Mouse (Mus musculus) cerebellum, adult 8-10 months (tissue): ENCODE data around the gene Ncoa3.
A peak's percentile ranks its signal among the peaks of the same experiment; 100 is the strongest.

Source experiments
- DNase-seq: peaks from one replicate; pipeline ENCODE4 v3.0.0; 2022

Ncoa3 gene

DNA sequence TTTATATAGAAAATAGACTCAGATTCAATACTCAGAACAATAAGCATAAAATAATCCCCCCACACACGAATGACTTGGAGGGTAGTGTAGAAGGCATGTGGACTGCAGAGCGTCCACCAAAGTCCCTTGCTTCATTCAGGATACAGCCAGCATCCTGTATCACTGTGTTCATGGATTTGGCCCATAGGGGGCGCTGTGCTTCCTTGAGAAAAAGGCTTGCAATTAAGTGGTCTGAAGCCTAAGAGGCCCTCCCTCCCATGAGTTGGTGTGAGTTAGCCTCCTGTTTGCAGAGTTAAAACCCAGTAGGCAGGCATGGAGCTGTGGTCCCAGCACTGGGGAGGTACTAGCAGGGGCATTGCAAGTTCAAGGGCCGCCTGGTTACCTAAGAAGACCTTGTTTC is 115.9 kb downstream of the Ncoa3 start:
- peak; percentile 39 for DNase-seq

DNA sequence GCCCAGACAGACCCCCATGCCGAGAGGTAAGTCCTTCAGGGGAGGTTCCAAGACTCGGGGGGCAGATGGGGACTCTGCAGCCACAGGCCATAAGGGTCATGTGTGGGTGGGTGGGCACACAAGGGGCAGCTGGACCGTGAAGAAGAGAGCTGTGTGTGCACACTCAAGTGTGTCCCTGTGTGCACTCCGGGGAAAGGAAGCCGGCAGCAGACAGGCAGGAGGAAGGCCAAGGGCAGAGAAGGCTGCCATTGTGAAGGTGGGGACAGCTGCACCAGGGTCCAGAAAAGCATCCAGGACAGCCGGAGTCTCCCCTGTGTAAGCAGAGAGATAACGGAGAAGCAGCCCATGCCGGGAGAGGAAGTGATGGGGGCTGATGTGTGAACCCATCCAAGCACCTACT is 118.3 kb downstream of the Ncoa3 start:
- no peak for DNase-seq

DNA sequence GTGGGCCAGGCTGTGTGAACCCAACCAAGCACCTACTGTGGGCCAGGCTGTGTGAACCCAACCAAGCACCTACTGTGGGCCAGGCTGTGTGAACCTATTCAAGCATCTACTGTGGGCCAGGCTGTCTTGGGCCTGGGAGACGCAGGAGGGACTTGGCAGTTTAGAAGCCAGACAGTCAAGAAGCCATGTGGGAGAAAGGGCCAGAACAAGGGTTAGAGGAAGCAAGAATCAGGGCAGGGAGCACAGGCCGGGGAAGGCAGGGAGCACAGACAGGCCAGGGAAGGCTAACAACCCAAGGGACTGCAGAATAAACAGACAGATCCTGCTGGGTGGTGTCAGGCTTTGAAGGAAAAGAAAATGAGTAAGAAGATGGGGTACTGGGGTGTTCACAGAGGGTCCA is 118.8 kb downstream of the Ncoa3 start:
- no peak for DNase-seq

DNA sequence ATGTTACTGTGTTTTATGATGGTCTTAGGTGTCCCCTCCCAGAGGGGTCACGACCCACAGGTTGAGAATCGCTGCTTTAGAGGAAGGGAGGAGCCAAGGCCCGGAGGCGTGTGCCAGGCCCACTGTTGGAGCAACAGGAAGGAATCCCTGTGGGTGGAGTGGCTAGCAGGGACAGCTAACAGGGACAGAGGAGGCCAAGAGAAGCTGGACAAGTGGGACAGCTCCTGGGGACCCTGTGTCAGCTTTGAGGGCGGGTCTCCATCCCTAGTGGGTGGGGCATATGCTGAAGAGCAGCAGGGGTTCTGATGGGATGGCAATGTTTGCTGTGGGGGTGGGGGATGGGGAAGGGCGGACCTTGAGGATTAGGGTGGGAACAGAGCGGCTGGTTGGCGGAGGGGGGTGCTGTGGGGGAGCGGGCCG is 119.4 kb downstream of the Ncoa3 start:
- no peak for DNase-seq

DNA sequence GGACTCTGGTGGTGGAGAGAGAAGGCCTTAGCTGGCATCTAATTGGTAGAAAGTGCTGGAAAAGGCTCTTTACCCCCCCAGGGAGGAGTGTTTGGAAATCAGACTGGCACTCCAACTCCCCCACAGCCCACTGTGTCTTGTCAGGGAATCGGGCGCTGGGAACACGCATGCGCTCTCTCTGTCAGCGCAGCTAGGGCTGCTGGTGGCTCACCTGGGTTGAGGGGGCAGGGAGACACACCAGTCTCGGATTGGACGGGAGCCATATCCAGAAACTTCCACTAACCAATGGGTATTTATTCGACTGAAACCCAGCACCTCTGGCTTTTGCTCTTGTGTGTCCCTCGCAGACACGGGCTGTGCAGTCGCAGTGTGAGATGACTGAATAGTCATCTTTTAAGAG is 120.5 kb downstream of the Ncoa3 start:
- no peak for DNase-seq

DNA sequence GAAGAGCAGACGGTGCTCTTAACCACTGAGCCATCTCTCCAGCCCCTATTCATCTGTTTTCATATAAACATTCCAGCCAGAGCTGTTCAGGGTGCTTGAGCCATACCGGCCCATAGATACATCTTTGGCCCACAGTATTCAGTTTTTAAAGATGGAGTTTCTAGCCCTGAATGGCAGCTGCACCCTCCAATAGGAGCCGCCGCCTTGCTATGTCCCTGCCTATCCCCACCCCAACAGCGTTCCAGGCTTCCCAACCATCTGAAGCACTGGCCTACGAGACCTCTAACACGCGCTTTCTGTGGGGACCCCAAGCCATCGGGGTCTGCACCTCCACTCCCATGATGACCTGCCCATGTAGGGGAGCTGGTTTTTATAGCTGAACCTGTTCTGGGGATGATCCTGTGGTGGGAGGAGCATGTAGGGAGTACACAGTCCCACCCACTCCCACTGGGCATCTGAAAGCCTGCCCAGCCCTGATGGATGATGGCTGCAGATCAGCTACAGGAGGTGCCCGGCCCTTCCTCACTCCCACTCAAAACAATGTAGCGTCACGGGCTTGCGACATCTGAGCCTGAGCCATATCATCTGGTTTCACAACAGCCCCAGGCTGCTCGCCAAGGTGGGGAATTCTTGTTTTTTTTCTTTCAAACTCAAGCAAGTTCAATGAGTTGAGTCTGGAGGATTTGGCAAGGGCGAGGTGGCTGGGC is 123.3 kb downstream of the Ncoa3 start:
- no peak for DNase-seq

DNA sequence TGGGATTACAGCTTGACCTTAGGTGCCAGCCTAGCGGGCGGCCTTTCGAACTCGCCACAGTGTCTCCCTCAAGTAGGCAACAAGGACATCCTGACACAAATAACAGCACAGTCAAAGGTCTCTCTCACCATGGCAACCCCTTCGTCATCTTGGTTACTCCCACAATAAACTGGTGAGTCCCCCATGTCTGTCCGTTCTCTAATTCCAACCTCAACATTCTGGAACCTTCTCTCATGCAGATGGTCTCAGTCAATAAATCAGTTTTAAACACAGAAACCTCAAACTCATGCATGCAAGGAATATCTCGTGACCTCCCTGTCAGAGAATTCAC is 123.8 kb downstream of the Ncoa3 start:
- DNase-seq: no peak

DNA sequence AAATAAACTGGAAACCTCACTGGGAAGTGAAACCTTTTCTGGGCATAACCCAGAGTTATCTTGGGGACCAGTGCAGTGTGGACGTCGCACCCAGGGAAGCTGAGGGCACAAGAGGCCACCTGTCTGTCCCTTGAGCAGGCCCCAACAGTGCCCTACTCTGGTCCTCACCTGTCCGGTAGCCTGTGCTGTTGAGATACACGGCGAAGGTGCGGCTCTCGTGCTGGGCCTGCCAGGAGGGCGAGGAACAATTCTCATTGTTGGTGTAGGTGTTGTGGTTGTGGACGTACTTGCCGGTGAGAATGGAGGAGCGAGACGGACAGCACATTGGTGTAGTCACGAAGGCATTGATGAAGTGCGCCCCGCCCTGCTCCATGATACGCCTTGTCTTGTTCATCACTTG is 124.3 kb downstream of the Ncoa3 start:
- DNase-seq: no peak

DNA sequence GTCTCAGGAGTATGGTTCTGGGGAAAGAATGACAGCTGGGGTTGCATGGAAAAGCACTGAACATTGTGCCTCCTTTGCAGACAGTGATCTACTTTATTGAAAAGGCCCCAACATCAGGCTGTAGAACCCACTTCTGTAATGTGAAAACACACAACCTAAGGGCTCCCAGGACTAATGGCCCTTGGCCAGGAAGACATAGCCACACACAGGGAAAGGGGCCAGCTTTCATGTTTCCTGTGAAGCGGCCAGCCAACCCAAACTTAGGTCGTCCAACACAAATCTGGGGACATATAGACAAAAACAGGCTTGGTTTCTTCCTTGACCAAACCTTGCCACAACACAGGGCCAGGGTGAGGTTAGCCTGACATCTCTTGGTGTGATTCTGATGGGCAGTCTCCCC is 127.6 kb downstream of the Ncoa3 start:
- no peak for DNase-seq

DNA sequence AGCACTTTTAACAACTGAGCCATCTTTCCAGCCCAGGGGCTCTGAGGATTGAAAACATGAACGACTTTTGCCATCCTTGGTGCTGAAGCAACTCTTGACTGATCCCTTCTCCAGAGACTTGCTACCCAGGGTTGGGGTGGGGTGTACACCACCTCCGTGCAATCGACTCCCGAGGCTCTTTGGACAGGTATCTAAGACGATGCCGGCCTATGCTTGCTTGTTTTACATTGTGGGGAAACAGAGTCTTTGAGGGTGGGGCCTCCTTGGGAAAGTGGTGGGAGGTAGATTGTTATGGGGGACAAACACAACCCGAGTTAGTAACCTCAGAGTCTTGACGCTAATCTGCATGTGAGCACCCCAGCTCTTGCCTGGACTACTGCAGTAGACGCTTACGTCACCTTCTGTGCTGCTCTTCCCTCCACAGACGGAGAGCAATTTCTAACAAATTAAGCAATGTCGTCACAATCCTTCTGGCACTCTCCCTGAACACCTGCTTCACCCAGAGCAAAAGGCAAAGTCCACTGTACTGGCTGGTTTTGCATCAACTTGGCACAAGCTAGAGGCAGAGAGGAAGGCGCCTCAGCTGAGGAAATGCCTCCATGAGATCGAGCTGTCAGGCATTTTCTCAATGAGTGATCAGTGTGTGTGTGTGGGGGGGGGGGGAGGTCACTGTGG is 129.4 kb downstream of the Ncoa3 start:
- no peak for DNase-seq

DNA sequence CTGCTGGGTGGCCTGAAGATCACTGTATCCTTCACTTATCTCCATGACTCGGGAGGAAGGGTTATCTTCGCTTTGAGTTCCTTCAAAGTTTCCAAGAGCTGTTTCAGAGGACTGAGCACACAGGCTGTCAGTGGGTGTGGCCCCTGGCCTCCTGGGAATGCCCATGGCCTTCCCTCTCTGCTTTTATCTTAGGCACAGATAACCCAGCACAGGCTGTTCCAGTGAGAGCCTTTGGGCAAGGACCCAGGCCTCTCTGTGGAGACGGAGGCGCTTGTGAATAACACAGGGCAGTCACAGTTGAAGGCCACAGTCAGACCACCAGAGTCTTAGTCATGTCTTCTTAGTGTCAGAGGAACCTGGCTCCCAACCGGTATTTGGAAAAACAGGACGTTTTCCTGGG is 130.3 kb downstream of the Ncoa3 start:
- DNase-seq: no peak
